Mouse (Mus musculus): ENCODE data around the gene Mtmr12. TPM values are rescaled to one million over a fixed set of nuclear protein-coding genes. Genes with fewer than 3 reads are reported as not detected.
"Not testable (repeated sequence)": the region's sequence is repeated elsewhere in the genome, so short reads cannot be mapped to it uniquely, and the experiment has no call there.

The Mtmr12 gene
- 16.5 and 16.6 TPM in 2 replicates for polyA plus RNA-seq (2016; fragmentation: Nextera tagmentation; extraction: Ambion mirVana)

- H3K27ac ChIP-seq, result peak within 1 kb of the TSS; percentile 91
- peak within 1 kb of the TSS; percentile 94 for H3K9ac ChIP-seq
- peak within 1 kb of the TSS; percentile 70 for H3K4me2 ChIP-seq (replicated peaks)
- no peaks in the 10 kb centered on the region for H3K27me3 ChIP-seq
- WGBS, result 1% methylated on average over 50 of the region's 58 CpGs
- peak within 1 kb of the TSS; percentile 98 for H3K4me3 ChIP-seq
- no peaks in the 10 kb centered on the region for H3K9me3 ChIP-seq (replicated peaks)
- peak; percentile 99 for ATAC-seq (ENCODE audit: low FRiP score)
- no peaks in the 10 kb centered on the region for H3K36me3 ChIP-seq
- H3K4me1 ChIP-seq, result peaks cover 31% of the 10 kb centered on the region
These were observed at the start of gene Mtmr12 for GRCm38 (mm10) chr15:12204319-12205159. Gene Mtmr12, plus strand, starts transcription at chr15:12205028.

- Histone ChIP-seq H3K36me3 (peaks cover 62% of the 10 kb centered on the region), H3K27ac (no peak overlapping the region), H3K4me1 (no peaks in the 10 kb centered on the region), H3K9ac (no peak overlapping the region), H3K27me3 (no peaks in the 10 kb centered on the region), H3K4me3 (no peak overlapping the region), H3K4me2 (replicated peaks) (no peak overlapping the region), H3K9me3 (replicated peaks) (no peaks in the 10 kb centered on the region)
- WGBS, result 70% methylated on average over 5 of the region's 5 CpGs
- no peak for ATAC-seq (ENCODE audit: low FRiP score)
These were observed 26.7 kb upstream of the Mtmr12 start for GRCm38 (mm10) chr15:12178126-12178525.

GRCm38 (mm10) chr15:12181181-12181805 is 23.5 kb upstream of the Mtmr12 start:
- H3K4me2 ChIP-seq (replicated peaks); H3K4me1 ChIP-seq; H3K9me3 ChIP-seq (replicated peaks); H3K4me3 ChIP-seq; H3K27ac ChIP-seq; ATAC-seq (ENCODE audit: low FRiP score); H3K27me3 ChIP-seq; H3K9ac ChIP-seq: not testable (repeated sequence)
- peaks cover 52% of the 10 kb centered on the region for H3K36me3 ChIP-seq
- WGBS, result 95% methylated on average over 13 of the region's 13 CpGs

GRCm38 (mm10) chr15:12193880-12194816 is 10.7 kb upstream of the Mtmr12 start:
- ATAC-seq (ENCODE audit: low FRiP score), result no peak
- H3K36me3 ChIP-seq, result peaks cover 11% of the 10 kb centered on the region; the same call in 1 of the 2 replicates
- no peak overlapping the region for H3K9ac ChIP-seq
- H3K4me1 ChIP-seq, result 0 out of 2 replicates have a peak, but pooled peaks cover 3% of the 10 kb centered on the region
- H3K27ac ChIP-seq, result peak overlapping the region; percentile 26; the same call in 1 of the 2 replicates
- H3K27me3 ChIP-seq, result no peaks in the 10 kb centered on the region
- no peak overlapping the region for H3K4me3 ChIP-seq
- no peak overlapping the region for H3K4me2 ChIP-seq (replicated peaks)
- 63% methylated on average over 25 of the region's 25 CpGs for WGBS
- H3K9me3 ChIP-seq (replicated peaks), result no peaks in the 10 kb centered on the region

GRCm38 (mm10) chr15:12194817-12195735 is 9.8 kb upstream of the Mtmr12 start:
- peak overlapping the region; percentile 26; the same call in 1 of the 2 replicates for H3K27ac ChIP-seq
- H3K36me3 ChIP-seq, result peaks cover 9% of the 10 kb centered on the region; the same call in 1 of the 2 replicates
- H3K27me3 ChIP-seq, result no peaks in the 10 kb centered on the region
- 0 out of 2 replicates have a peak, but pooled peaks cover 3% of the 10 kb centered on the region for H3K4me1 ChIP-seq
- no peak overlapping the region for H3K4me2 ChIP-seq (replicated peaks)
- H3K9me3 ChIP-seq (replicated peaks), result no peaks in the 10 kb centered on the region
- WGBS, result 76% methylated on average over 20 of the region's 20 CpGs
- no peak overlapping the region for H3K4me3 ChIP-seq
- no peak for ATAC-seq (ENCODE audit: low FRiP score)
- H3K9ac ChIP-seq, result no peak overlapping the region

DNA sequence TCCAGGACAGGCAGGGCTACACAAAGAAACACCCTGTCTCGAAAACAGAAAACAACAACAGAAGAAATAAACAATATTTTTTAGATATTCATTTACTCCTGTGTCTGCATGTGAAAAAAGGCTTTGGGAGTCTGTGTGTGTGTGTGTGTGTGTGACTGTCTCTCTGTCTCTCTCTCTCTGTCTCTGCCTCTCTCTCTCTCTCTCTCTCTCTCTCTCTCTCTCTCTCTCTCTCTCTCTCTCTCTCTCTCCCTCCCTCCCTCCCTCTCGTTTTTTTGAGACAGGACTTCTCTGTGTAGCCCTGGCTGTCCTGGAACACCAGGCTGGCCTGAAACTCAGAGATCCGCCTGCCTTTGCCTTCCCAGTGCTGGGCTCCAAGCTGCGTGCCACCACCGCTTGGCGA is 8.9 kb upstream of the Mtmr12 start:
- 0 out of 2 replicates have a peak, but pooled peaks cover under 1% of the 10 kb centered on the region for H3K36me3 ChIP-seq
- no peaks in the 10 kb centered on the region for H3K9me3 ChIP-seq (replicated peaks)
- no peak overlapping the region for H3K9ac ChIP-seq
- WGBS, result 77% methylated on average over 5 of the region's 6 CpGs
- H3K27me3 ChIP-seq, result no peaks in the 10 kb centered on the region
- 0 out of 2 replicates have a peak, but pooled peaks cover 3% of the 10 kb centered on the region for H3K4me1 ChIP-seq
- no peak; the same call in 1 of the 2 replicates for ATAC-seq (ENCODE audit: low FRiP score)
- H3K4me2 ChIP-seq (replicated peaks), result no peak overlapping the region
- H3K27ac ChIP-seq, result no peak overlapping the region
- no peak overlapping the region for H3K4me3 ChIP-seq

DNA sequence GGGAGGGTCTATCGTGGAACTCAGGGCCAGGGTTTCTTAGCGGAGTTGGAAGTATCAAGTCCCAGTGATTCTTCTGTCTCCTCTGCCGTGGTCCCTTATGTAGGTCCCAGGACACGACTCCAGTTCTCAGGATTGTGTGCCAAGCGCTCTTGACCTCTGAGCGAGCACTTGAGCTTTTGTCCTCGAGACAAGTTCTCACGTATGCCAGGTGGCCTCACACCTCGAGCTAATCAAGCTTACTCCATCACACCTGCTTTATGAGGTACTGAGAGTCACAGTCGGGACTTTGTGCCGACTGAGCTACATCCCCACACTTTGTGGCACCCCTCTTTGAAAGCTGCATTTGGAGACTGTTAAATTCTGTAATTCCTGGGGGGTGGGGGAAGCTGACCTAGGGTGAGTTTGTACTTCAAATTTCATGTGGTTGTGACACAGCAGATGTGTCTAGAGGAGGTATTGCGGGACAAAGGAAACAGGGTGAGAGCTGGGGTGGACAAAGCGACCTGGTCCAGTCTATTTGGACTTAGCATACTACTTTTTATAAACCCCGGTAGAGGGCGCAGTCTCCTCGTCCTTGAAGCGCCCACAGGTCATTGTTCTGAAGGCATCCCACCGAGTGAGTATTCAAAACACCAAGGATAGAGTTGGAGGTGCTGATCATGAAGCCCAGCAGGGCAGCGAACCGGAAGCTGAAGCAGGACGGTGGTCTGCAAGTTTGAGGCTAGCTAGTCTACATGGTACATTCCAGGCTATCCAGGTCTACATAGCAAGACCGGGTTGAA is 8.2 kb upstream of the Mtmr12 start:
- no peaks in the 10 kb centered on the region for H3K36me3 ChIP-seq
- peak; percentile 81 for ATAC-seq (ENCODE audit: low FRiP score)
- no peak overlapping the region for H3K4me3 ChIP-seq
- H3K4me2 ChIP-seq (replicated peaks), result peak overlapping the region; percentile 19; the same call in 1 of the 2 replicates
- H3K4me1 ChIP-seq, result 0 out of 2 replicates have a peak, but pooled peaks cover 3% of the 10 kb centered on the region
- H3K27ac ChIP-seq, result no peak overlapping the region
- no peaks in the 10 kb centered on the region for H3K27me3 ChIP-seq
- 38% methylated on average over 22 of the region's 22 CpGs for WGBS
- H3K9me3 ChIP-seq (replicated peaks), result no peaks in the 10 kb centered on the region
- H3K9ac ChIP-seq, result no peak overlapping the region

DNA sequence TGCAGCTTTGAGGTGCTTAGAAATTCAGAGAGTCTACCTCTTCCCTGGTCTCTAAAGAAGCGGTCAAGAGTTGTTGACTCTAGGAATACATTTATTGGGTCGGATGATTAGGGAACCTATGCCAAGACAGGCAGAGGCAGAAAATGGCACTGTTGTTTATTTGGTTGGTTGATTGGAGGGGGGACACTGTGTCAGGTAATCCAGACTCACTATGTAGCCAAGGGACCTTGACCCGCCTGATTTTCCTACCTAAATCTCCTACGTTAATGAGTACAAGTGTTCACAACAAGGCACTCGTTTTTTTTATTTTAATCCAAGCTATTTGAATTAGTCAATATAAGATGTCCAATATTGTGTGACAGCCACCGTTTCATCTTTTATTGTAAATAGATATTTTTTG is 7.5 kb upstream of the Mtmr12 start:
- no peak overlapping the region for H3K4me2 ChIP-seq (replicated peaks)
- H3K36me3 ChIP-seq, result no peaks in the 10 kb centered on the region
- 88% methylated on average over 6 of the region's 6 CpGs for WGBS
- no peaks in the 10 kb centered on the region for H3K9me3 ChIP-seq (replicated peaks)
- no peak for ATAC-seq (ENCODE audit: low FRiP score)
- H3K4me1 ChIP-seq, result 0 out of 2 replicates have a peak, but pooled peaks cover 3% of the 10 kb centered on the region
- no peaks in the 10 kb centered on the region for H3K27me3 ChIP-seq
- no peak overlapping the region for H3K9ac ChIP-seq
- H3K27ac ChIP-seq, result no peak overlapping the region
- H3K4me3 ChIP-seq, result no peak overlapping the region

- 91% methylated on average over 7 of the region's 7 CpGs for WGBS
- Histone ChIP-seq H3K27ac (no peak overlapping the region), H3K27me3 (no peaks in the 10 kb centered on the region), H3K4me1 (peaks cover 11% of the 10 kb centered on the region), H3K36me3 (no peaks in the 10 kb centered on the region), H3K4me3 (no peak overlapping the region), H3K9me3 (replicated peaks) (no peaks in the 10 kb centered on the region), H3K9ac (no peak overlapping the region), H3K4me2 (replicated peaks) (no peak overlapping the region)
- ATAC-seq (ENCODE audit: low FRiP score), result no peak
These were observed 4.8 kb upstream of the Mtmr12 start for GRCm38 (mm10) chr15:12200021-12200420.

GRCm38 (mm10) chr15:12201856-12202255 is 3.0 kb upstream of the Mtmr12 start:
- ATAC-seq (ENCODE audit: low FRiP score), result no peak
- H3K4me2 ChIP-seq (replicated peaks), result no peak overlapping the region
- no peak overlapping the region for H3K27ac ChIP-seq
- no peak overlapping the region for H3K9ac ChIP-seq
- no peaks in the 10 kb centered on the region for H3K36me3 ChIP-seq
- H3K27me3 ChIP-seq, result no peaks in the 10 kb centered on the region
- H3K9me3 ChIP-seq (replicated peaks), result no peaks in the 10 kb centered on the region
- peaks cover 24% of the 10 kb centered on the region for H3K4me1 ChIP-seq
- no peak overlapping the region for H3K4me3 ChIP-seq
